Mouse (Mus musculus) urinary bladder, postnatal 36 days (tissue): ENCODE measurements around the gene Tekt1.
"Not testable (repeated sequence)": the region's sequence is repeated elsewhere in the genome, so short reads cannot be mapped to it uniquely, and the experiment has no call there.

ENCODE experiments used
- DNase-seq, 2 experiments: peaks; one replicate each; pipeline ENCODE4 v3.0.0; 2022; ENCODE audit warnings: low spot score in 2 of 2, mixed read lengths in 1 of 2

The Tekt1 gene

DNA sequence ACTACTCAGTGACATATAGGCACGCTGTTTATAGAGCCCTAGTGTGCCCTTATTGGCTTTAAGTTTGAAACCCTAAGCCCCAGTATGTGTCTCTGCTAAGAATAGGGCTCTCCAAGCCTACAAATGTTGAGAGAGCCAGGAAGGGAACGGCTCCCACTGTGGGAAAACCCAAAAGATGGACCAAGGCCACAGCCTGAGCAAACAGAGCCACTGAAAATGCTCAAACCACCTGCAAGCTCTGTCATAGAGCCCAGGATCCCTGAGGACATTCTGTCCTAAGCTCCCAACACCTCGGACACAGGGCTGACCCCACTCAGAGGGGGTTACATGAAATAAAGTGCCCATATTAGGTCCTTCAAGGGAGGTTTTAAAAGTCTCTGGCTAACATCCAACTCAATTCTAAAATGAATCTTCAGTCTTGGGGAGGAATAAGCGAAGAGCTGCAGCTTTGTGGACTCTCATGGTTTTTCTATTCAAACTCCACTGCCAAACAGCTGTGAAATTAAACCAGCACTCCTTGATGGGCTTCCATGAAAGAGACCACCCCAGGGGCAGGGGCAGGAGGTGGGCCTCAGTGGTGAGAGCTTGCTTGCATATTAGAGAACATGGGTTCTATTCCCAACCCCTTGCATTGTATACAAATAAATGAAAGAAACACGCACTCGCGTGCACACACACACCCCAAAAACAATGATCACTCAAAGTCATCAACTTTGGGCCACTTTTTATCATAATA, 27.3 kb upstream of the Tekt1 start:
- DNase-seq = no peak

DNA sequence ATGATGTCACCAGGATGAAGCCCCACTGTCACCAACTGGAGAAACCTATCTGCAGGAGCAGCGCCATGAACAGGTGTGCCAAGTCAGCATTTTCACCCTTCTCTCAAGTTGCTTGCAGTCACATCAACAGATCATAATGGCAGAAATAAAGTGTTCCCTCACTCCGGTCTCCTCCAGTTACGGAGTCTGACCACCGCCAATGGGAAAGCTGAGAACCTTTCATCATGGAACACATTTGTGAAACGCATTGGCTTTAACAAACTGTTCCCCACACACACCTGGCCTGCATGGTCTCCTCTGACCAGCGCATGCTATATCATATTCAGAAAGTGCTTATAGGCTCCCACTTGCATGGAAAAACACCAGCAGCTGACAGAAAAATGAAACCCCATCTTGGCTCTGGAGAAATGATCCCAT, 25.9 kb upstream of the Tekt1 start:
- no peak for DNase-seq

DNA sequence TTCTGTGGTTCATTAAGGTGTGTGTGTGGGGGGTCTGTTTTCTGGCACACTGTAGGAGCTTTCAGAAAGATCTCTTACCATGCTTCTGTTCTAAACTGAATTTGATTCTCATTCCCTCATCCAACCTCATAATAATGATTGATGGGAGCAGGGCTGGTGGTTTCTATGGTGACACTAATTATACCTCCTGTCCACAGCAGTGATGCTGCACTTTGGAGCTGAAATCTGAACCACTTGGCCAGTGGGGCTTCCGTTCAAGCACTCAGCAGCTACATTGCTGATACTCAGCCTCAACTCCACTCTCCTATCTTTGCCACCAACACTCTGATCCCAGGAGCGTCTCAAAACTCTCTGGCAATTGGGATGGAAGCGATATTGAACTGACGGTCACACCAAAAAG, 17.1 kb upstream of the Tekt1 start:
- DNase-seq = no peak

DNA sequence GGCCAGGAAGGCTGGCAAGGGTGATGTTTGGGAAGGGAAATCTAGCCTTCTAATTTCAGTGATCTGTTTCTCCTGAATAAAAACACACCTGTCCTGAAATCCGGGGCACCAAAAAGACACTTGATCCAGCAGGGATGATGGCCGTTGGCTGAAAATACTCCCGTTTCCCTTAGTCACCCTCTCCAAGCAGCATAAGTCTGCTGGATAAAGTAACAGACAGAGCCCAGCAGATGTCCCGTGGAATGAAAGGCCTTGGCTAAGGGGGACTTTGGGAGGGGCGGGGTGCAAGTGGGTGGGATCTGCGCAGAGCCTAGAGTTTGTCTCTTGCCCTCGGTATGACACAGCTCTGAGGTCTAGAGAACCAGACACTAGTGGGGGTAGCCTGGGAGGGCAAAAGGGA, 16.0 kb upstream of the Tekt1 start:
- DNase-seq = no peak

DNA sequence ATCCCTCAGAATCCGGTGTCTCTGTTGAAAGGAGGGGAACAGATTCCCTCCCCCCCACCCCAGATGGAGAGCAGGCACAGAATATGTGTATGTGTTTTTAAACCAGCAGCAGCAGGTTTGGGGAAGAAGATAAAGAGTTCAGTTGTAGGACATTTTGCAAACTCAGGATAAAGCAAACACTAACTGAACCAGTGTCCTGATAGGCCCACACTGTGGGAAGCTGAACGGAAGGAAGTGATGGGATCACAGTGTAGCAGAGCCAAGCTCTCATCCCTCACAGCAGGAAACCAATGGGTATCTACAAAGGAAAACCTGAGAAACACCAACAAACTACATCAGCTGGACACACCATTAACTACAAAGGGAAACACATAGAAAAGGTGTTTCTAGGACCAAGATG, 14.3 kb upstream of the Tekt1 start:
- no peak for DNase-seq

DNA sequence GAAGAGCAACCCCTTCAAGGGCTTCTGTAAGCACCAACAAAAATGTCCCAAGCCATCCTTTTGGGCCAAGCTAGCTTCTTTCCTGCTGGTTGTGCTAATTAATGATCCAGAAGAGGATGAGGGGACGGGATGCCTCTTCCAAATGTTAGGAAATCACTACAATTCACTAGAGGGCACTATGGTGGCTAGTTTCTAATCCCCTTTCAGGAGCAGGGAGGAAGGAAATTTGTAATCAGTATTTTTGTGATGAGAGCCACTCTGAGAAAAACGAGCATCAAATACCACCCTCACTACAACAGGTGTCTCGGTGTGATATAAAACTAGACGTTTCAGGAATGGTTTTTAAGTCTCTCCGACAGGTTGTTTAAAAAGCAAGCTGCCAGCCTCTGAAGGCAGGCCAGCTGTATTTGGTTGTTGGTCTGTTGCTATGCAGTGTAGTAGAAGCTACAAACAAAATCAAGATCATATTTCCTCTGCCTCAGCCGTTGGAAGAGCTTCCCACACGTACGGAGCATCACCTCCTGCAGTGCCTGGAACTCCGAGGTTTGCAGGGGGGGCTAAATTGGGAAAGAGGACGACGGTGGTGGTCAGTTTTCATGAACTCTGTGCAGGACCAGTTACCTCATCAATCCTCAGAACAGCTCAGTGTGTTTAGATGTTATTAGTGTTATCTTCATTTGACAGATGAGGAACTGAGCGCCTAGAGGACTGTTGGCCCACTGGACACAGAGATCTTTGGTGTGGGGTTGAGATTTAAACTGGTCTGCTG, 7.8 kb upstream of the Tekt1 start:
- DNase-seq = no peak

DNA sequence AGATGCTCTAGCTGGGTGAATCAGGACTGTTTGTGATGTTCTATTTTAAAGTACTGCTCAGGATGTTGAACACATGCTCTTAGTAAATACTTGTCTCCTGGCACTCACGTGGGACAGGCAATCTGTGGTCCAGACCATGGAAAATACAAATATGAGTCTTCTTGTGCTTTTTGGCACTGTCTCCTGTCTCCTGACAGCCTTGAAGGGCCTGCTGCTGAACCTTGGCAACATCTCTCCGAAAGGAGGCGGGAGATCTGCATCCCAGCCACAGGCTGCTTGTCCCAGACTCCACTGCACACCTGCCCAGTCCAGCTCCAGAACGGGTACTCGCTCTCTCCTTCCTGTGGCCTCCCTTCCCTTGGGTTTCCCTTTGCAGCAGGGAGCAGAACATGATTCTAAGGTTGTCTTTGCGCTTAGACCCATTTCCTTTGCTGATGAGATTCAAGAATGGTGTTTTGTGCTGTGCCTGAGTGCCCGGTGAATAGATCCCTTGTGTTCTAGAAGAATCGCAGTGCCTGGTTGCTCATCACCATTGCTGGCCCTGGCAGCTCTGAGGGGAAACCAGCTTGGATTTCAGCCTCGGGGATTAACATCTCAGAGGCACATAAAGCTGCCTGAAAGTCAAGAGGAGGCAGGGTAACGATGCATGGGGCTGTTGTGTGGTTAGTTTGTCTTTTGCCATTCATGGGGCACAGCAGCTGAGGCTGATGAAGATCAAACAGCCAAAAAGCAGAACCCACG, 5.9 kb upstream of the Tekt1 start:
- no peak for DNase-seq

DNA sequence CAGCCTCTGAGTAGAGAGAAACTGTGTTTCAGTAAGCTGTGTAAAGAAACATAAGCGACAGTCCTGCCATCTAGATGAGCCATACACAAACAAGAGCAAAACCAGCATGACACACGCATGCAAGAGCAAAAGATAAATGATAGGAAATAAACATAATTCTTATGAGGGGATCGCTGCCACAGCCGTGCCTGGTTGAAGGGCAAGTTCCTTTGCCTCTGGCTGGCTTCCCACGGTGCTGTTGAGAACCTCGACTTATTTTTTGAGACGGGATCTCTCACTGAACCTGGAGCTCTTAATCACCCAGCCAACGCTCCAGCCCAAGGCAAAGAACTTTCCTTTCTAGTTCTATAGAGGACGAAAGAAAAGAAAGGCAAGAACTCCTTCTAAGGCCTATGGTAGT, 3.9 kb upstream of the Tekt1 start:
- no peak for DNase-seq

DNA sequence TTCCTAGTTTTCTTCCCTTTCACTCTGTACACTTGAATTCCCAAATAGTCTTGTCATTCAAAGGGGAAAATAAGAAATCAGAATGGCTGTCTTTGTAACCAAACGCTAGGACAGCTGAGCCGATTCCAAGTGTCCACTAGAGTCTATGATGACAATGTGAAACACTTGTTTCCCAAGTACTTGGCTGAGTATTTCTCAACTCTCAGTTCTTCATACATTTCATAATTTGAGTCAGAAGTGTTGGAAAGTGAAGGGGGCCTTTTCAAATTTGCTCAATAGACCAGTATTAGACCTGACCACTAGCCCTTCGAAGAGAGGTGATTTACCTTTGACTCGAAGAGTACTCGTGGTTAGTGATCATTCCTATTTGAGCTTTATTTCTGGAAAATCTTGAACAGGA, 2.3 kb upstream of the Tekt1 start:
- no peak for DNase-seq

DNA sequence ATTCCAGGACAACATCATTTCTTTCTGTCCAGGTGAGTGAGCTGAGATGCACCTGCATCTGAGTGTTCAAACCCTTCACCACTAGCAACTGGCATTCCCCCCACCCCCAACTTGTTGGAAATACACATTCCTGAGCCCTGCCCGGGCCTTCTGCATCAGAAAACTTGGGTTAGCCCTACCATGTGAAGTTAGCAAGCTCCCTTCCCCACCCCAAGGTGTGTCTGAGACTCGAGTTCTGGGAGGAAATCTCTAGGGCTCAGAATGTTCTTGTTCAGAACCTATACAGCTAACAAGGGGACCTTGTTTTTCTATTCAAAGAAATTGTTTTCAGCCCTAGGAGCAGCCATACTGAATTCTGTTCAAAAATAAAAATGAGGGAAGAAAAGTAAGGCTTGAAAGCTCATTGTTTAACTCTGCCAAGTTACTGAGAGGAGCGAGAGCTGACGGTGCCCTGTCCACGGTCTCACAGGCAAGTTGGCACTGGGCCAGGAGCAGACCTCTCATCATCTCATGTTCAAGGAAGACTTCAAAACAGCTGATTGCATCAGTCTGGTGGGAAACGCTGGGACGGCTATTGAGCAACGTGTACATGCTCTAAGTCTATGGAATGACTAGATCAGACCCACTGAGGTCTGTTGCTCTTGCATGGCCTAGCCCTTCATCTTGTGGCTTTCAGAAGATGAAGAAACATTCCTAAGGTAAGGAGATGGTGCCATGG, 1.4 kb upstream of the Tekt1 start:
- peak in 1 of 2 experiments; percentile 16 for DNase-seq

DNA sequence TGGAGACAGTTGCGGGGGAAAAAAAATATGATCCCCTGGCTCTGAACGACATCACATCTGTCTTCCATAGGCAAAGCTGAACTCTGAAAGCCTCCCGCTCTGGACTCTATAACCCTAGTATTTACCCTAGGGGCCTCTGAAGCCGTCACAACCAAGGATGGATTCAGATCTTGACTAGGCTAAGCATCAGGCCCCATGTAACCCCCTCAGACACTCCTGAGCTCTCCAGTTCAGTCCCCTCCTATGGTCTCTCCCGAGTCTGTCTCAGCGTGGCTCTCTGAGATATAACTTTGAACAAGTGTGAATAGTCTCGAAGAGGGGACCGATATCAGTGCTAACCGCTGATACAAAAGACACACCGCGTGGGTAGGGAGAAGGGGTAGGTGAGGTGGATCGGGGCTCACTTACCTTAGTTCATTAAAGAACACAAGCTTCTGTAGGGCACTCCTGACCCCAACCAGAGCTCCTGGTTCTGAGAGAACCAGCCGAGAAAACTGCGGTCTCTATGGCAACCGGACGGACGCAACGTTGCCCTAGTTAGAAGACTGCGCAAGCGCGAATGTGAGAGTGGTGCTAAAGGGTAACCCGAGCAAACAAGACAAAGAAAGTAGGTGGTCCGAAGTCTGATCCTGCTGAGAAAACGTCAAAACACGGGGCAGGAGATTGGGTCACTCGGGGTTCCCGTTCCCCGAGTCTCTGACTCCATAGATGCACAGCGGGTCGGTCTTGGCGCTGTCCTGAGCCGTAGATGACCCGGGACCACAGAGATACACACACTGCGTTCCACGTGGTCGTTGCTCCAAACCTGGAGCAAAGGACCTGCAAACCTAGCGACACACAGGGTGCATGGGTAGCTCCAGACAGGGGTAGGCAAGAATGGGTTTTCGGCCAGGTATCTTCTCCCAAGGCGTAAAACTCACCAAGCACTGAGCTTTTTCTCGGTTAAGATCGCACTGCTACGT, 576 bp downstream of the Tekt1 start:
- DNase-seq = peak in 1 of 2 experiments; percentile 53

DNA sequence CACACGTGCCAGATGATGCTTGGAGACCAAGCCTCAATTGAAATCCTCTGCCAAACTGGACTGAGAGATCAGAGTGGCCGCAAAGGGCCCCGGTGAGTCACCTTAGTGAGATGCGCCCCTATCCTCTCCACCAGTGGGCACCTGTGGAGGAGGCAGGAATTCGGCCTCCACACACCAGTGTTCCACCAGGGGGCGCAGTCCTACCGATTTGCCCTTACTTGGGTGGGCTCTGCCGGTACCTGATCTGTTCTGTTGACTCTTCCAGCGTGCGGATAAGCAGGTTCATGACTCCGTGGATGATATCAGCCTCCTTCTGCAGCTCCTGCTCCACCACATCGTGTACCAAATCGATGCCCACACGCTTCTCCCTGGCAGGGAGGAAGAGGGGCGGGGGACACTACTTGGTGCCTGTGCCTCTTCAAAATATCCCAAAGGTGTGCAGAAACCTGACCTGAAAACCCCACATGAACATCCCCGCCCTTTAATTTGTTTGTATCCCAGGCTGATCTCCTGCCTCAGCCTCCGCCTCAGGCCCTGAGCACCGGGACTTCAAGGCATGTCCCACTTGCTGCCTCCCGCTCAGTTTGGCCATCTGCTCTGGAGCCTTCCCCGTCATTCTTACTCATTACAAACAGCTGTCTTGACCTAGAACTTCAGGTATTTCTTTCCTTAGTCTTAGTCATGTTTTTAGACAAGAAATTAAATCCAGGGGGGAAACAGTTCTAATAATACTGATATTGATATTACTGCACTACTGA, 7.1 kb downstream of the Tekt1 start:
- DNase-seq = peak; percentile 42 to 64

DNA sequence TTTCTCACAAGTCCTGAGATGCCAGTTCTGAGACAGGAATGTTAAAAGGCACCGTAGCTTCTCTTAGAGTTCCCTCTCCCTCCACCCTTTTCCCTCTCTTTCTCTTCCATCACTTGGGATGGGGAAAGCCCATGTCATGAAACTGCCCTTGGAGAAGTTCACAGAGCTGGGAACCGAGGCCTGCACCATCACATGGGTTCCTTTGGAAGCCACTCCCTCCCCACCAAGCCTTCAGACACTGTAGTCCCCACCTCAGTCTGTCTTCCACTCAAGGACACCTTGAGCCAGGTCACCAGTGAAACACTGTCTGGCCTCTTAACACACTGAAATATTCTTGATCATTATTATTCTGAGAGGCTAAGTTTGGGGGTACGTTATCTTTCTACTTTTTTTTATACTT, 9.1 kb downstream of the Tekt1 start:
- no peak for DNase-seq

DNA sequence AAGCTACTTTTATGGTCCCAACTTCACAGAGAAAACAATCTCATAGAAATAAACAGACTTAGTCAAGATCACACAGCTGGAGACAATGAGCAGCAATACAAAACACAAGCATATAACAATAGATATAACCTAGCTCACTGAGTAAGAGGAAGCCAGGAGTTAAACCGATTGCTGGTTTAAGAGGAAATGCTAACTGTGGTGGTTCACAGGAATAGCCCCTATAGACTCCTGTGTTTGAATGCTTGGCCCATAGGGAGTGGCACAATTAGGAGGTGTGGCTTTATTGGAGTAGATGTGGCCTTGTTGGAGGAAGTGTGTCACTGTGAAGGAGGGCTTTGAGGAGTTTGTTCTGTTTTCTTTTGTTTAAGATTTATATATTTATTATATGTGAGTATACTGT, 10.0 kb downstream of the Tekt1 start:
- no peak for DNase-seq

DNA sequence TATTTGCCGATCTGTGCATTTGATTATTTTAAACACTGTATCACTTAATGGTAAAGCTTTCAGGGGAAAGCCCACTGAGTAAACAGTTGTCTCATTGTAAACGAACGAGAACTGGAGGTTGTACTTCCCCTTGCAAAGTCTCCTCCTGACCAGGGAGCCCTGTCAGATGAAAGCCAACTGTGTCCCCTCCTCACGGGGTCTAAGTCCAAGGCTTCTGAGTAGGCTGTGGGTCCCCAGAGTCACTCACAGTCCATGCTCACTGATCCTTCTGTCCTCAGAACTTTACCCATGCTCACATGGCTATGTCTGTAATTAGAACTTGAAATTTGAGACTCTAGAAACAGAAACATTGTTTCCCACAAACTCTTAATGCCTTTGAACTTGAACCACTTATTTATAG, 12.6 kb downstream of the Tekt1 start:
- DNase-seq = no peak

DNA sequence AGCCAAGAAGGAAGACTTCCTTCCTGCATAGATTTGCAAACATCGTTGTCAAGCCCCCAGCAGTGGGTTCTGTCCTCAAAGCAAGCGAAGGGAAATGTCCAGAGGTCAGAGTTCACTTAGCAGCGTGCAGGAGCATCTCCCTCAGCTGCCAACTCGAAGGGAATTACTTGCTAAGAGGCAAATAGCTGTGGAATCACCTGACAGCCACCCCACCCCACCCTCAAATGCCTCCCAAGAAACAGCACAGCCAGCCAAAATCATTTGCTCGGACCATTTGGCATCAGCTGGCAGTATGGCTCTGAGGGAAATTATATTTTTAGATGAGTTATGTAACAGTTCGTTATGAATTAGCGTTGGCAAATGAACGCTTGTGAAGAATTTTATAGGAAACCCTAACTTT, 13.2 kb downstream of the Tekt1 start:
- no peak for DNase-seq

DNA sequence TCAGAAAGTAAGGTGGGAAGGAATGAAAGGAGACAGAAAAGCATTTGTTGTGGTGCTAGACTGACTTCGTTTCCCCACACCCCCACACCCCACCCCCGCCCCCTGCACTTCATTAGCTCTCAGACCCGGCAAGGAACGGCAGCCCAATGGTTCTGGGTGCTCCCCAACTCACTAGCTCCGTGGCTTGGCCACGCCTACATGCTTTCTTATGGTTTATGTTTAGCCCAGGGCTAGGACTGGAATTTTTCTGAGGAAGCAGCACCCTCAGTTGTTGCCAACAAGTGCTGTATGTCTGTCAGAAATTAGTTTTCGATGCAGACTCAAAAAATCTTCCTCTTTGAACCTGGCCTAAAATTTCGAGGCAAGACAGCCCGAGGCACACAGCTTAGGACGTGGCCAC, 13.7 kb downstream of the Tekt1 start:
- DNase-seq = no peak

DNA sequence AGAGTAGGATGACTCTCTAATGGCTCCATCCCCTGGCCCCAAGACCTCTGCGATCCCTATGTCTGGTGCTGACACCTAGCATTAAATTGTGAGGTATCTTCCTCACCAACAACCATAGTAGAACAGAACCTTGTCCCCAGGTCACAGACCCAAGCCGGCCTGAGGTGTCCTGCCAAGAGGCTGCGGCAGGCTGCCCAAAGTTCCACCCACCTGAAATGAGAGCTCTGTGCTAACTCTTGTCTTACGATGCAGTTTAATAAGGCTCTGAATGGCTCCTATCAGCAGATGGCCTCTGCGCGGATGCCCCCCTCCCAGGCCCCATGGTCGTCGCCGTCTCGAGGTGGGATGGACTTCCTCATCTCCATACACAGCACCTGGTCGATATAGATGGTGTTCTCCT, 17.8 kb downstream of the Tekt1 start:
- DNase-seq = no peak

DNA sequence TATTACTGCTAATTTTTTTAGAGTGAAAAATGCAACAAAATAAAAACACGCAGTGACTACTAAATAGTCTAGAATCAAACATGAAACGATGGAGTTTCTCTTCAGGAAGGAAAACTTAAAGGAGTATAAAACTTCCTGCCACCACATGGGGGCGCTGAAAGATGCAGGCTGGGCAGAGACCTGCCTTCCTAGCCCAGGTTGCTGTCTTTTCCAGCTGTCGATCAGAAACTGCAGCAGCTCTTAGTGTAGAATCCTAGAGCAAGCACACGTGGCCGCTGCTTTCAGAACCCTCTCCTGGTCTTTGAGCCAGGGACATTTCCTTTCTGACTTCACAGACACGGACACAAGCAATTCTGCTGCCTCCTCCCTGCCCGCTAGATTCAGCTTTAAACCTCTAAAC, 18.3 kb downstream of the Tekt1 start:
- DNase-seq = no peak

DNA sequence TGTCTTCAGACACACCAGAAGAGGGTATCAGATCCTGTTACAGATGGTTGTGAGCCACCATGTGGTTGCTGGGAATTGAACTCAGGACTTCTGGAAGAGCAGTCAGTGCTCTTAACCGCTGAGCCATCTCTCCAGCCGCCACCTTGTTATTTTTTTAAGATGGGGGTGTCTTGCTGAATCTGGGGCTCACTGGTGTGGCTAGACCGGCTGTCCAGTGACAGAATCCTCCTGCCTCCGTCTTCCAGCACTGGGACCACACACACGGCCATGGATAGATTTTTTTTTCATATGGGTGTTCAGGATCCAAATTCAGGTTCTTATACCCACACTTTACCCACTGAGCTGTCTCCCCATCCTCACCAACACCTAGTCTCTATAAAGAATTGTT, 19.0 kb downstream of the Tekt1 start:
- not testable (repeated sequence) for DNase-seq
